Mouse (Mus musculus): ENCODE results near the gene Dnajc21.

DNA sequence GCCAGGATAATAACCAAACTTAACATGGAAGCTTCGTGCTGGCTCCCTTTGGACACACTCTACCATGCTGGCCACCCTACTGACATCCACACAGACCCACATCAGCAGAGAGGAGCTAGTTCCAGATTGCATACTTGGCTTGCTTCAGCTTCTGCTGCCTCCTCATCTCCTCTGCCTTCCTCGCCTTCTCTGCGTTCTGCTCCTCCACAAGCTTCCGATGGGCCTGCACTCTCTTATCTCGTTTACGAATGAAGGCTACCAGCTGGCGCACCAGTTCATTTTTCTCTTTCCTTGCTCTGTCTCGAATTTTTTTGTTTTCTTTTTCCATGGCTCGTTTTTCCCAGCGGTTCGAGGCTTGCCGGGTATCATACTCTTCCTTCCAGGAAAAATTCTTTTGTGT is 9.3 kb downstream of the Dnajc21 start:
- TF ChIP-seq CTCF (IDR thresholded peaks at IDR 0.05; ENCODE audit: borderline replicate concordance, control insufficient read depth, extremely low read depth, insufficient read depth, low read length, poor library complexity) (no peak), POLR2A (IDR thresholded peaks at IDR 0.05; ENCODE audit: control insufficient read depth, extremely low read depth, insufficient read depth, low read length, poor library complexity) (no peak)
